Mouse (Mus musculus) kidney, adult 18-20 months (tissue): ENCODE data around the gene Src.
A peak's percentile ranks its signal among the peaks of the same experiment; 100 is the strongest.

Experiments
- DNase-seq: peaks from one replicate; pipeline ENCODE4 v3.0.0; 2021

The Src gene

DNA sequence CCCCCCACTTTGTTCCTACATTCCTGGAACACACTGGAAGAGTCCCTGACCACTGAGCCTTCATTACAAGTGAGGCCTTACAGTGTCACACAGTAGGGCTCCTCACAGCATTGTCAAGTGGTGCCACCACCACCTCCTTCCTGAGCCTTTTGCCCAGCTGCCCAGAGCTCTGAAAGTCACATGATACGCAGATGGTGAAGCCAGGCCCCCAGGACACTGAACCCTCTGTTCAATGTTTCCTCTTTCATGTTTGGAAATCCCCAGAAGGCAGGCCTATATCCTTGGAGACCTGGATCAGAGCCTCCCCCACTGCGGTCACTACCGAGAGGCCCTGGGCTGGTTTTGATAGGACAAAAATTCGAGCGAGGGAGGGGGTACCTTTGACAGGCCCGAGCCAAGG, 1.0 kb upstream of the Src start:
- no peak for DNase-seq

DNA sequence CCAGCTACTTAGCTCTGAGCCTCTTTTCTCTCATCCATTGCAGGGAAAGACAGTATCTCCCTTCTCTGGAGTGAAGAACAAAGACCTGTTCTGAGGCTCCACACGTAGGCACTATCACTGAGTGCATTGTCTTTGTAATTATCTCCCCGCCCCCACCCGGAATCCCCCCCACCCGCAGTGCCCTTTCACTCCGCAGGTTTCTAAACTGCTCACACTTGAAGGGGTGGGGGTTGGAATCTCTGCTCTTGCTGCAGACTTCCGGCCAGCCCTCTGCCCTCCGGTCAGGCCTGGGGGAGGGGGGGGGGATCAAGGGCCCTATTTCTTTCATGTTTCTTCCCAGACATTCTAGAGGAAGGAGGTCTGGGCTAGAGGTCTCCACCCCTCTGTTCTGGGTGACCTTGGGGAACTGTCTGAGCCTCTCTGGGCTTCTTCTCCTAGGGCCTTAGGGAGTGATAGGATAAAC, 396 bp downstream of the Src start:
- DNase-seq, result no peak

DNA sequence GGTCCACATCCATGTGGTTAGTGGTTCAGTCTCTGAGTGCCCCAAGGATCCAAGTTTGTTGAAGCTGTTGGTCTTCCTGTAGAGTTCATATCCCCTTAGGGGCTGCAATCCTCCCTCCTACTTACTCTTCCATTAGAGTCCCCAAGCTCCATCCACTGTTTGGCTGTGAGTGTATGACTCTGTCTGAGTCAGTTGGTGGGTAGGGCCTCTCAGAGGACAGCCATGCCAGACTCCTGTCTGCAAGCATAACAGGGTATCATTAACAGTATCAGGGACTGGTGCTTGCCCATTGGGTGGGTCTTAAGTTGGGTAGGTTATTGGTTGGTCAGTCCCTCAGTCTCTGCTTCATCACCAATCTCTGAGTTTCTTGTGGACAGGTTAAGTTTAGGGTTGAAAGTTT, 1.3 kb downstream of the Src start:
- DNase-seq, result no peak

DNA sequence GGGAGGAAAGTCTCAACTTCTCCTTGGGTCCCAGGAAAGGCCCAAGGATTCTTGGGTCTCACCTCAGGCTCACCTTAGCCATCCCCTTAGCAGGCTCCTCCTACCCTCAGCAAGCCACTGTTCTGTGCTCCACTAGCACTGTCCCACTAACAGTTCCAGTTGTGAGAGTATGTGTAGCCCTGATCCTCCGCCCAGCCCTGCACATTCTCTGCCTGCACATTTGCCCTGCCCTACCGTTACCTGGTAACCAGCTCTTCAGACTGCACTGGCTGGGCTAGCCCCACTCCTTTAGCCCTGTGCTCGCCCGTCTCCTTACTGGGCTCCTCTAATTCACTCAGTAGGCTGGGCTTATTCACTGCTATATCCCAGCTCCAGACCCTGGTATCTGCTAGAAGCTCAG, 2.2 kb downstream of the Src start:
- DNase-seq, result no peak

DNA sequence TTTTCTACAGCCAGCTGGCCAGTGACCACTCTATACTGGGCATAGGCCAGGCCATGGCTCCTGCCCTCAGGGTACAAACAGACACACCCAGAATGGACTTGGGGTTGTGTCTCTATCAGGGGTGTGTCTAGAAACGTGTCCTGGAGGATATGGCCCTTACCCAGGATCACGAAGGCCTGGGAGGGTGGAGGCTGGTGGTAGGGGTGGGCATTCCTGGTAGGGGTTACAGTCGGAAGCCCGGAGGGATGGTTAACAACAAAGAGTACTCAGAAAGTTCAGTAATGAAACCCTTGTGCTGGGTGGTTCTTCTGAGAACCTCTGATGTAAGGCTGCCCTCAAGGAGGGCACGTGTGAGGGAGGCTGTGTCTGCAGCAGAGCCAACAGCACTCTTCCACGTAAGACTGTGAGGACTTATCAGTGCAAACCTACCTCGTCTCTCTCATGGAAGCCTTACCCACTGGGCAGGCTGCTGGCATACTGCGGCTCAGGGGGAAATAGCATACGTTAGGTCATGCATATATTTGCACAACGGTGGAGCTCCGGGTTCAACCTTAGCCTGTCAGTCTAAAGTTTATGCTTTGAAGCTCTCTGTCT, 3.9 kb downstream of the Src start:
- DNase-seq, result no peak

DNA sequence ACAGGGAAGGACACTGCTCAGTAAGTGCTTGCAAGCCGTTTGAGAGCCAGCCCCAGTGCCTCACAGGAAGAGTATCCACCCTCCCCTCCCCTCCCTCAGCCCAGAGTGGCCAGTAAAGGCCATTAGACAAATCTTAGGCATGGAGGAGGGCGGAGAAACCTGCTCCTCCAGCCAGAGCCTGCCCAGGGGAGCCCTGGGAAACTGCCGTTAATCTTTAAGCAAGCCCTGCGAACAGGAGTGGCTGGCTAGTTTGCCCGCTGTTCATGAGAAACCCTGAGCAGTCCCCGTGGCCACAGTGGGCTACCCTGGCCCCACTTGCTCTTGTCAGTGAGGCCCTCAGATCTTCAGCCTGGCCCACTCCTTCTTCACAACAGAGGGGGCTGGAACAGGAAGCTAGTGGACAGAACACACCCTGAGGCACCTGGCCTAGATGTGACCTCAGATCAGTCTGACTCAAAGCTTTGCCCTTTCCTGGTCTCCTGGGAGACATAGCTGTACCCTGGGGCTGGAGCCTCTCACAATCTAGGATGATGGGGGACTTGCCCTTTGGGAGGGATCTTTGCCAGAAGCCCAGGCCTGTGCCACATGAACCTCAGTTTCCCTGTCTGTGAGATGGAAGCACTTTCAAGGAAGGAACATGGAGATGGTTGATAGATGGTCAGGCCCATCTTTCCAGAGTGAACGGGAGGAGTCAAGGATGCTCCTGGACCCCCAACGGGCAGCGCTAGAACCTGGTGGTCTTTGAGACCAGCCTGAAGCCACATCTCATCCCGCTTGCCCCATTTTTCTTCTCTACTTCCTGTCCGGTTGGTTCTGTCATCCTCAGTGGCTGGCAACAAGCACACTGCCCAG, 4.8 kb downstream of the Src start:
- DNase-seq, result peak; percentile 87

DNA sequence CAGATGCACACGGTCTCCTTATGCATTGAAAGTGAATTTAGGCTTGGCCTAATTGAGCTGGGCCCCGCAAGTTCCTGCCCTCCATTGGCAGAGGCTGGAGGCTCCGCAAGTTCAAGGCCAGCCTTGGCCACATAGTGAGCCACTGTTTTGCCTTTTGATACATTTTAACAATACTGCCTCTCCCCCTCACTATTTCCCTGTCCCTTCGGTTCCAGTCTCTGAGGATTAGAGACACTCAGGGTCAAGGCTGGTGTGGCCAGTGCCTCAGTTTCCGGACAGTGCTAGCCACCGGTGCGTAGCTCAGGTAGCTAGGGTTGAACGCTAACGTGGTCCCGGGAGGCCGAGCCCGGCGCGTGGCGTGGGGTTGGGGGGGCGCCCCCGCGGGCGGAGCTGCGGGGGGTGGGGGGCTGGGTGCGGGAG, 5.5 kb downstream of the Src start:
- DNase-seq, result peak; percentile 40

DNA sequence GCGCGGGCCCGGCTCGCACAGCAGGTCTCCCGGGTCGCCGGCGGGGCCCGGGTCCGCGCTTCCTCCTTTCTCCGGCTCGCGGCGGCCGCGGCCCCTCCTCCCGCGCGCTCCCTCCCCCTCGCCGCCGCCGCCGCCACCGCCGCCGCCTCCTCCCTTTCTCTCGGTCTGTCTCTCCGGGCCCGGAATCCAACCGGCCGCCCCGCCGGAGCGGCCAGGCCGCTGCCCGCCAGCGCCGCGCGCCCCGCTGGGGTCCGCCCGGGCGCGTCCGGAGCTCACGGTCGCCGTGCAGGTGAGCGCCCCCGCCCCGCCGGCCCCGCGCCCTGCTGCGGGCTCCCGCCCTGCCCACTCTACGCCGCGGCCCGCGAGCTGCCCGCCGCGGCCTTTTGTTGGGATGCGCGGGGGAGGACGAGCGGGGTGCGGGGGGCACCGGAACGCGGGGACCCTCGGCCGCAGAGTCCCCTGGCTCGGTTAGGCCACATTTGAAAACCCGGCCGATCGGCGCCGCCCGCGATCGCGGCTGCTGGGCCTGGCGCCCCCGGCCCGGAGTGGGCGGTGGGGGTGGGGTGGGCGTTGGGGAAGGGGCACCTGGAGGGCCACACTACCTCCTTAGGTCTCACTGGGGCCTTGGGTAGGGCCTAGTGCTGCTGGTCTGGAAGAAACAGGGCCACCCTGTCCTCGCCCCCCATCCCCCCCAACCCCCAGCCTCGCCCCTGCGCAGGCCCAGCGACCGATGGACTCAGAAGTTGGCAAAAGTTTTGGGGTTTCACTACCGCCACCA, 6.1 kb downstream of the Src start:
- peak; percentile 57 for DNase-seq

DNA sequence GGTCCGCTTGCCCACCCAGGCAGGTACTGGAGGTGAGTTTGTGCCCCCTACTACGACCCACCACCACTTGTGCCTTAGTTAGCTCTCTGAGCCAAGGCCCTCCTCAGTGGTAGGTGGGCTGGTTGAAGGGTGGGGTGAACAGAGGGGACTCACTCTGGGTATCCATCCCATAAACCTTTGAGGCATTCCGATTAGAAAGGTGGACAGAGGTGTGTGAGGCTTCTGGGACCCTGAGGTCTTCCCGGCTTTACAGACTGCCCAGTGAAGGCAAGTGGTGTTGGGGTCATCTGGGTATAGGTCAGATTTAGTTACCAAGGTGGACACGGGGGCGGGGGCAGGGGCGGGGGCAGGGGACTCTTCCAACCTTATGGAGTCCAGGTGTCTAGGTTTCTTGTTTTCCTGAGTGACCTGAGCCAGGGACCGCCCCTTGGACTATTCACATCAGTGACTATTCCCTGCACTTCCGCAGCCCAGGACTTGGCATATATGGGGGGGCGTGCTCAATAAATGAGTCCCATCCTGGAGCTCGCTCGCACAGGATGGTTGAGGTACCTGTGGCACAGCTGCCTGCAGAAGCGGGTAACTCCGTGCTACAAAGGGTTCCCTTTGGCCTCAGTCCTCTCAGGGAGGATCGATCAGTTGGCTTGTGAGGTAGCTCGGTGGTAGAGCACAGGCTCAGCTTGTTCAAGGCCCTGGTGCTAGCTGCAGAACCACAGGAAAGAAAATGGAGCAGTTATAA, 6.8 kb downstream of the Src start:
- DNase-seq, result peak; percentile 32

DNA sequence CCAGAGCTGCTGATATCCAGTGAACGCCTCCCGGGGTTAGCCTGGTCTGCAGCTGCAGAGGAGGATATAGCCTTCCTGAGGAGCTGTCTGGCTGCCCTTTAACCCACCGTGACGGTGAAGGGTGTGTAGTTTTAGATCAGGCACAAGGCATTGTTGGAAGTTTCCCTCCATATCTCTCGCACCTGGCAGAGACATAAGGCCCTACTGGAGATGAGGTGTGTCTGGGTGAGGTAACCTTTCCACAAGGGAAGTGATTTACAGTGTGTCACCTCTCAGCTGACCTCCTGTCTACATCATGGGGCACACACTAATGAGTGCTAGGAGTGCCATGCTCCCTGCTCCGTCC, 7.4 kb downstream of the Src start:
- DNase-seq, result no peak

DNA sequence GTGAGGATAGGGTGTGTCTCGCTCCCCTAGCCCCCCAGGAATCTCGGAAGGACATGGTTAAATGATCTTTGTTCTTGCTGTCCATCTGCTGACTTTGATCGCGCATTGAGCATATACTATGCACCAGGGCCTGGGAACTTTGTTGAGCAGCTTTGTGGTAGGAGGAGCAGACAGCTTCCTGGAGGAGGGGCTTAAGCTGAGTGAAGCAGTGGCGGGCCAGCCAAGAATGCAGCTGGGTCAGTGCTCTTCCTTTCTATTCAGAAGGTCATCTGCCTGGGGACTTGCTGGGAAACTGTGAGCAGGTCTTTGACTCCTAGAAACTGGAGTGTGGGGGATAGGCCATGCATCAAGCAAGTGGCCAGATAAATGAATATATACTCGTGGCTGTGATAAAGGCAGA, 7.9 kb downstream of the Src start:
- DNase-seq, result peak; percentile 43

DNA sequence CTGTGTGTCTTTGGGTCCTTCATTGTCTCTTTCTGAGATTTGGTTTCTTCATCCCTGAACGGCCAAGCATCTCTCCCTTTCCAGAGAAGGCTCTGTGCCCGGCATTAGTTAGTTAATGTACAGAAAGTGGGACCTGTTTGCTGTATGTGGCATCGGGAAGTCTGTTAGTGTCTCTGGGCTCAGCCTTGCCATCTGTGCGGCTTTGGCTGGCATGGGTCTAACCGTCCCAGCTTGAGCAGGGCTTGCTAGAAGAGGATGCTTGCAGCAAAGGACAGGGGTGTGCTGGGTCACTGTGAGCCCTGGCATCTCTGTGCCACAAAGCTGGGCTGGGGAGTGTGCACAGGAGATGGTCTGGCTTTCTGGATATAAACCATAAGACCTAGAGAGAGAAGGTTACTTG, 8.9 kb downstream of the Src start:
- DNase-seq, result no peak

DNA sequence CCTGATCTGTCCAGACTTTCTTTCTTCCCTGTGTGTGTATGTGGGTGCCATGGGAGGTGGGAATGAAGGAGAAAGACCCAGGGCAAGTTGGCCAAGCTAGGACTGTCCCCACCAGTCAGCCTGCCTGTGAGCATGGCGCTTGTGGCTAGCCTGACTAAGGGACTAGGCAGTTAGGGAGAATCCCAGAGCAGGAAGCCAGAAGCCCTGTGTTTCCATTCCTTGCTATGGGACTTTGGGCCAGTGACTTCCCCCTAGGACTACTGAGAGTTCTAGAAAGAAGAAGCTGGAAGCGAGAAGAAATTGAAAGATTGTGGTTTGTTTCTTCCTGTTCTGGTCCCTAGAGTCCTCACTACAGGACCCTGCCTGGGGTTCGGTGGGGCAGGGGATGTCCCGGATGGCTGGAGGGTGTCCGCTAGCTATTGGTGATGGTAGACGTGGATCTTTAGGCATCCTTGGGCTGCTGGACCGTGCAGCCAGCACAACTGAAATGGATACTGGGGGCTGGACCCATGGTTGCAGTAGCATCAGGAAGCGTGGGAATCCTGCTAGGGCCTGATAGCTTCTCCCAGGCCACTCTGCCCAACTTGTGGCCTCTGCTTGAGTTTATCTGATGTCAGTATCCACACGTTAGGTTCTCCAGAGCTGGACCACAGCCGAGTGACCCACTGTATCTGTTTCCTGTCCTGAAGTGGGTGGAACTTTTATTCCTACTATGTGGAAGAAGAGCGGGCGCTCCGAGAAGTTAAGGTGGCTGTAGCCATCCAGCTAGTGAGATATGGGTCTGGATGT, 10.3 kb downstream of the Src start:
- DNase-seq, result no peak

DNA sequence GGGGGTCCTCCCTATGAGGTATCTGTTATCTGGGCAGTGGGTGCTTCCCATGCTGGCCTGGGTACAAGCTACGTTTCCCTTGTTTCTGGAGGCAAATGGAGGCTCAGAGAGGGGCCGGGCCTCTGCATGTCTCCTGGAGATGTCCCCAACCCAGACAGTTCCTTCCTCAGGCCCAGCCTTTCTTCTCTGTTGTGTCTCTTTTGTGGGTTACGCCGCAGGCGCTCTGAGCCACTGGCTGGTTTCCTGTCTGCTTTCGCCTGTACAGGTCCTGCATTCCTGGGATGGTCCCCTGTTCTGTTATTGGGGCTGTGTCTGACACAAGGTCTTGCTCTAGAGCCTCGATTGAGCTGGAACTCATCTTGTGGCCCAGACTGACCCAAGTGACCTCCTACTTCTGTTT, 11.5 kb downstream of the Src start:
- DNase-seq, result no peak

DNA sequence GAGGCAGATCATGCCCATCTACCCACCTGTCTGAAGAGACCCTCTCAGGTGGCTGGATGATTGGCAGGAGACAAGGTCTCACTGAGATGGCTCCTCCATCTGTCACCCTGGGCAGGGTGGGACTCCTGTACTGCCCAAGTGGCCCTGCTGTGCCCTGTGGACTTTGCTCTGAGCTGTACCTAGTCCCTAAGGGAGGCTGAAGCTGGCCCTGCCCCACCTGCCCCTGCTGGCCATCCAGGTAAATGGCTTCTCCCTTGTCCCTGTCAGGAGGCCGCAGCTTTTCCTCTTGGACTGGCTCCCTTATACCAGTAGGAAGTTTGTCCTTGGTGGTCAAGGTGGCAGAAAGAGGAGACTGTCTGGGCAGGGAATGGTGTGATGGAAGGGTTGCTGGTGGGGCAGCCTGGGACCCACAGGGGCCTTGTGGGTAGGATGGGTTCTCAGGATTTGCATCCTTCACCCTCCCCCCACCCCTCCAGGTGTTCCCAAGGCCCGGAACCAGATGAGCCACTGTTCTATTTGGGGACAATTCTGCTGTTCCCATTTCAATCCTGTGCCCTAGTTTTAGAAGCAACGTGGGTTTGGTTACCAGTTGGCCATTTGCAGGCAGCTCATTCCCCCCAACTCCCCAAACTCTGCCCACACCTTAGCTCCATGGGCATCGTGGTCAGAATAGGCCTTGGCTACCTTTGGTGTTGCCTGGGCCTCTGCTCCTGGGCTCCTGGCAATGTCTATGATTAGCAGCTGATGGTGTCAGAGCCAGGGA, 12.6 kb downstream of the Src start:
- DNase-seq, result peak; percentile 17

DNA sequence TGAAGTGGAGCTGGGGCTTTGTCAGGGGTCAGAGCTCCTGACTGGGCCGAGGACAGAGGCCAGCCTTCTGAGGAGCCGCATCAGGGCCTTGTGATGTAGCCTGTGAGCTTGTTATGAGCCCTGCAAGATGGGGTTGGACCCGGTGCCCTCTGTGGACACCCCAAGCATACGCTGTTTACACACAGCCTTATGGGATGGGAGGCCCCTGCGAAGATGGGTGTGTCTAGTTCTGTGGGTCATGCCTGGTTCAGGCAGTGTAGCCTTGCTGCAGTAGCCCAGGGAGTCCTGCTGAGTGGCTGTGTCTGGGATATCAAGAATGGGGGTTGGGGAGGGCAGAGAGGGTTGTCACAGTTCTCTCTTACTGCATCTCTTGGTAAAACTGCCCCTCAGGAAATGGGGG, 13.7 kb downstream of the Src start:
- DNase-seq, result no peak

DNA sequence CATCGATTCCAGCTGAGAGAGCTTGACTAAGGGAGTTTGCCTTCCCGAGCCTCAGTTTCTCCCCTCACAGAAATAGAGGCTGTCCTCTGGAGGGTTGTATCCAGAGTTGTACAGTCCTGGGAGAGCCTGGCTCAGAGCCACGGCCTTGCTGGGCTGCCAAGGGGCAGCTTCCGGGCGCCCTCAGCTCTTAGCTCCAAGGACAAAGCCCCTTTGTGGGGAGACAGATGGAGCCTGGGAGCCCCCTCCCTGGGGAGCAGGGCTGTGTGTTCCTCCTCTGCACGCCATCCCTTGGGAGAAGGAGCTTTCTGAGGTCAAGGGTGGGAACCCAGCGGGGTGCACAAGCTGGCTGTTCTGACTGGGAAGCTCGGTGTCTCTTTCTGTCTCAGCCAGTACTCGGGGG, 14.2 kb downstream of the Src start:
- DNase-seq, result peak; percentile 31

DNA sequence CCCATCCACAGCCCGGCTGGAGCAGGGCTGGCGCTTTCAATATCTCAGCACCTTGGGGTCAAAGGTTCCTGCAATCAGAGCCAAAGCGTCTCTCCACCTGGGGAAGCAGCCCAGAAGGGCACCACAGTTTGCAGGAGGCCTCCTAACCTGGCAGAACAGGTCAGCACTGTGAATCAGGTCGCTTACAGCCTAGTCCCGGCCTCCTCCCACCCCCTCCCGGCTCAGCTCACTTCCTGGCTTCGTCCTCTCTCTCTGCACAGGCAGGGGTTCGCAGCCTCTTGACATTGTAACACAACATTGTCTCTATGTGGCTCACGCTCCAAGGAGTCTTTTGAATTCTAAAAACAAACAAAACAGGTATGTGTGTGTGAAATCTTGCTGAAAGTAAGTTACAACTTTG, 15.8 kb downstream of the Src start:
- peak; percentile 47 for DNase-seq

DNA sequence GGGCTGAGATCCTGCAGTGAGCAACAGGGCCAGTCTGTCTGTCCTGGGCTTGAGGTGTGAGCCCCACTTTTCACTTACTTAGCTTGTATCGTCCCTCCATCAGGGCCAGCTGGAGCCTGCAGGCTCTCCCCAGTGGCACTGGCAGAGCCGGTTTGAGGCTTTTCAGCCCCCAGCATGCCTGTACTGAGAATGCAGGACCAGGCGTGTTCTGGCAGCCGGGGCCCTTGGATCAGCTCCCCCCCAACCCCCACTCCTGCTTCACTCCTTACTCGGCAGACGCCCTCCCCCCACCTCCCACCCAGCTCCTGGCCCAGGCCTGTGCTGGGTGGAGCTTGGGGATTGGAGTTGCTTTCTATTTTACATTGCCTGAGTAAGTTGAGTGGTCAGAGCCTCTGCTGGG, 16.3 kb downstream of the Src start:
- peak; percentile 20 for DNase-seq

DNA sequence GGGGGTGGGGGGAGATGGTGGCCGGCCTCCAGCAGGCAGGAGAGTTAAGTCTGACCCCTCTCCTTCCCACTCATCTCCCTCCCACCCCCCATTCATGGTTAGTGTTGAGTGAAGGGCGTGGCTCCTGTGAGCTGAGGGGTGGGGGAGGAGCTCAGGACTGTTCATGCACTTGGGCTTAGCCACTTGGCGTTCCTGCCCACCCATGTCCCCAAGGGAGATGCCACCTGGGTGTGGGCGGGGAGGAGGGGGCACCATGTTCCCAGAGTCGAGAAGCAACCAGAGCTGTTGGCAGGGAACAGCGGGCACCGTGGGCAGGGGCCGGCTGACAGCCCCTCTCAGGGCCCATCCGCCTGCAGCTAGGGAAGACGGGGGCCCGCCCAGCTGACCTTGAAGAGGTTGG, 18.3 kb downstream of the Src start:
- DNase-seq, result no peak

DNA sequence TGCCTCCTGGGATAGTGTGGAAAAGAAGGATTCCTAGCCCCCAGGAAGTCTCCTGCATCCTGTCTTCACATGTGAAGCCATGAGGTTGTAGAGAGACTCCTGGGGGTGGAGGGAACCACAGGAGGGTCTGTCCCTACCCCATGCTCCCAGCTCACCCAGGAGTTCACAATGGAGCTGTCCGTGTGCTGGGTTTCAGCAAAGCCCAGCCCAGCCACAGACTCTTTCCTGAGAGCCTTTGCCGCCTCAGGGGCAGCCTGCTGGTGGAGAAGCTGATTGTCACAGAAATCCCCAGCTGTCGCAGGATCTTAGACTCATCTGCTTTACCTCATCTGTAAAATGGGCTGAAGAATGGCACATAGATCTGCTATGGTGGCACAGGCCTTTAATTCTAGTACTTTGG, 18.9 kb downstream of the Src start:
- no peak for DNase-seq

DNA sequence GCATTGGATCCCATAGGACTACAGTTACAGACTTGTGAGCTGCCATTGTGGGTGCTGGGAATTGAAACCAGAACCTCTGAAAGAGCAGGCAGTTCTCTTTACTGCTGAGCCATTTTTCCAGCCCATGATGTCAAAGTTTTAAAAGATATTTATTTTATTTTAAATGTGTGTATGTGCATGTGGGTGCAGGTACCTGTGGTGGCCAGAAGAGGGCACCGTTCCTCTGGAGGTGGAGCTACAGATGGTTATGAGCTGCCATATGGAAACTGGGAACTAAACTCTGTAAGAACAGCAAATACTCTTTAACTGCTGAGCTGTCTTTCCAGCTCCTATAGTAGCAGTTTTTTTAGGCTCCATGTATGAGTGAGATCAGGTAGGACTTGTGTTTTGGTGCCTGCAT, 23.1 kb downstream of the Src start:
- DNase-seq, result no peak
